Mouse (Mus musculus): Measurements from ENCODE around the gene Polr2e. TPM values are rescaled to one million over a fixed set of nuclear protein-coding genes. Genes with fewer than 3 reads are reported as not detected.

Gene Polr2e
- polyA plus RNA-seq, 1 experiment from 2014 or later: 153 TPM

- peak; percentile 65 for DNase-seq (ENCODE audit: low spot score)
Observed at GRCm38 (mm10) chr10:80018739-80019297, 20.8 kb downstream of the Polr2e start.

DNA sequence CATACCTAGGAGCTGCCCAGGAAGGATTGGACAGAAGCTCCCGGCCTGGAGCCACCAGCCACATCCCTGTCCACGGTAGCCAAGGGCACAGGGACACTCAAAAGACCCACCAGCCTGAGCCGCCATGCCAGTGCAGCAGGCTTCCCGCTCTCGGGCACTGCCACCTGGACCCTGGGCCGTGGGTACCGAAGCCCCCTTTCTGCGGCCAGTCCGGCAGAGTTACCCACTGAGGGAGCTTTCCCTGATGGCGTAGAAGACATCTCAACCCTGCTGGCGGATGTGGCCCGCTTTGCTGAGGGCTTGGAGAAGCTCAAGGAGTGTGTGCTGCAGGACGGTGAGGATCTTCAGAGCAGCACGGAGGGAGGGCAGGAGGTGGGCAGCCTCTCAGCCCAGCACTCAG, 21.8 kb downstream of the Polr2e start:
- DNase-seq (ENCODE audit: low spot score): peak; percentile 62

DNA sequence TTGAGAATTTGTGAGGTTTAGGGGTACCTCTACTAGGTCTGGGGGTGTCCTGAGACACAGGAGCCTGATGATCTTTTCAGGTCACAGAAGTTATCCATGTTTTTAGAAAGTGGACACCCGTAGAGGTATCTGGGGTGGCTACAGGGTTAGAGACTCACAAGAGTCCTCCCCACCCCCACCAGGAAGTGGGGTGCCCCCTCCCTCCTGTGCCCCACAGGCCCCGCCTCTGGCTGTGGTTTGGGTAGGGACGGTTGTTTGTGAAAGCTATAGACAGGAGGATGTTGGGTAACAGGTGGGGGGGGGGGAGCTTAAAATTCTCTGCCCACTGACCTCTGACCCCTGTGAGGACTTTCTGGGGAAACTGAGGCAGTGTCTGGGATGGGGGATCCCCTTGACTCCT, 22.2 kb downstream of the Polr2e start:
- peak; percentile 96 for DNase-seq (ENCODE audit: low spot score)

GRCm38 (mm10) chr10:80016931-80017330, 22.7 kb downstream of the Polr2e start:
- DNase-seq (ENCODE audit: low spot score): no peak

DNA sequence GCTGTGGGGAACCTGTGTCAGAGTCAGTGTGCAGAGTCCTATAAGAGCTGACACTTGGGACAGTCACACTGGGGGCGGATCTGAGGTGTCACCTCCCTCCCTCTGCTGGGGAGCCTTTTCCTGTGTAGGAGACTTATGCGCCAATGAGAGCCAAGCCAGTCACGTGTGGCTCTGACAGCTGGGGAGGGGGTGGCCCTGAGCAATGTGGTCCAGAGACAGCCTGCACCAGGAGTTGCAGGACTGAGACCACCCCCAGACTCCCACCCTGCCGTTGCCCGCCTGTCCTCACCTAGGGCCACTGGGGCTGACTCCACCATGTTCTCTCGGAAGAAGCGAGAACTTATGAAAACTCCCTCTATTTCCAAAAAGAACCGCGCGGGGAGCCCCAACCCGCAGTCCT, 23.1 kb downstream of the Polr2e start, which contains the start of gene Arhgap45:
Arhgap45 (plus strand) TSS at position 143 of the 400 bp plus-strand sequence.
- DNase-seq (ENCODE audit: low spot score): peak; percentile 94

- DNase-seq (ENCODE audit: low spot score): no peak
Observed at GRCm38 (mm10) chr10:80015583-80015982, 24.0 kb downstream of the Polr2e start.

DNA sequence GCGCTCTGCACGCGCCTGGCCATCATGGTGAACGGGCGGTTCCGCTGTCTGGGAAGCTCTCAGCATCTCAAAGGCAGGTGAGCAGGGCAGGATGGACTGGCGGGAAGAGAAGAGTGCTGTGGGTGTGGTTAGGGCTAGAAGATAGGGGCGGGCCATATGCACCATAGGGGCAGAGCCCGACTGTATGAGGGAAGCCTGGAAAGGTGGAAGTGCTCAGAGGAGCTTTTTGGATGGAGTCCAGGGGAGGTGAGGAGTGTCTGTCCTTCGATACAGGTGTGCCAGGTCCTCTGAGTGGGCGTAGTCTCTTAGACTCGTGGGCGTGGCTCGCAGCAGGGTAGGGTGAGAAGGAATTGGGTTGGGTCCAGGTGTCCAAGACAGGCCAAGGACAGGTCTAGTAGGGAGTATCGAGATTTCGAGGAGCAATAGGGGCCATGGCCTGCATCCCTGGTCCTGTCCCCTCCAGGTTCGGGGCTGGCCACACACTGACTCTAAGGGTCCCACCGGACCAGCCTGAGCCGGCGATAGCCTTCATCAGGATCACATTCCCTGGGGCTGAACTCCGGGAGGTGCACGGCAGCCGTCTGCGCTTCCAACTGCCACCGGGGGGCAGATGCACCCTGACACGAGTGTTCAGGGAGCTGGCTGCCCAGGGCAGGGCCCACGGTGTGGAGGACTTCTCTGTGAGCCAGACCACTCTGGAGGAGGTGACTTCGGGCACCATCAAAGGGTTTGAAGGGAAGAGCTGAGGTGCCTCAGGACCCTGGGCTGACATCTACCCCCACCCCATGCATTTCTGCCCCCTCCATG, 24.9 kb downstream of the Polr2e start:
- DNase-seq (ENCODE audit: low spot score): no peak

- DNase-seq (ENCODE audit: low spot score): no peak
Observed at GRCm38 (mm10) chr10:80013609-80014008, 26.0 kb downstream of the Polr2e start.

DNA sequence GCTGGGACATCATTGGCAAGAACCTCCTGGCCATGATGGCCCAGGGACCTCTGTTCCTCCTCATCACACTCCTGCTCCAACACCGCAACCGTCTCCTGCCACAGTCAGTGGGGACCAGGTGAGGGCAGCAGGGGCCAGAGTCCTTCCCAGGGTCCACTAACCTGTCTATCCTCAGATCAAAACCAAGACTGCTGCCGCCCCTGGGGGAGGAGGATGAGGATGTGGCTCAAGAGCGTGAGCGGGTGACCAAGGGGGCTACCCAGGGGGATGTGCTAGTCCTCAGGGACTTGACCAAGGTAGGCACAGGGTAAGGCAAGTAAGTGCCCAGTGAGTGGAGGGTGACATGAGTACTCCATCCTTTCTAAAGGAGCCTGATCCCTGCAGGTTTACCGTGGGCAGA, 27.9 kb downstream of the Polr2e start:
- no peak for DNase-seq (ENCODE audit: low spot score)

DNA sequence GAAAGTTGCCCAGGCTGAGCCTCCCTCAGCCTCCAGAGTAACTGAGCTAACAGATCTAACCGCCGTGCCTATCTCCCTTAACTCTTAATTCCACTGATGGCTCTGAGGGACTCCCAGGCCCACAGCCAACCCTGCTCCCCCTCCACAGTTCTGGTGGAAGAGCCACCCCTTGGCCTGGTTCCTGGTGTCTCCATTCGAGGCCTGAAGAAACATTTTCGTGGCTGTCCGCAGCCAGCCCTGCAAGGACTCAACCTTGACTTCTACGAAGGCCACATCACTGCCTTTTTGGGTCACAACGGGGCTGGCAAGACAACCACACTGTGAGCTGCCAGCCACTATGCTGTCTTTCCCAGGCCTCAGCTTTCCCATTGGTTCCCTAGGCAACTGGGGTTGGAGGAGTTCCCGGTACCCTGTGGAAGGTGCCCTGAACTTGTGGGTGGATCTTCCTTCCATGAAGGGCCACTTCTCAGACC, 35.3 kb downstream of the Polr2e start:
- no peak for DNase-seq (ENCODE audit: low spot score)

GRCm38 (mm10) chr10:80003374-80004232, 36.0 kb downstream of the Polr2e start:
- no peak for DNase-seq (ENCODE audit: low spot score)

DNA sequence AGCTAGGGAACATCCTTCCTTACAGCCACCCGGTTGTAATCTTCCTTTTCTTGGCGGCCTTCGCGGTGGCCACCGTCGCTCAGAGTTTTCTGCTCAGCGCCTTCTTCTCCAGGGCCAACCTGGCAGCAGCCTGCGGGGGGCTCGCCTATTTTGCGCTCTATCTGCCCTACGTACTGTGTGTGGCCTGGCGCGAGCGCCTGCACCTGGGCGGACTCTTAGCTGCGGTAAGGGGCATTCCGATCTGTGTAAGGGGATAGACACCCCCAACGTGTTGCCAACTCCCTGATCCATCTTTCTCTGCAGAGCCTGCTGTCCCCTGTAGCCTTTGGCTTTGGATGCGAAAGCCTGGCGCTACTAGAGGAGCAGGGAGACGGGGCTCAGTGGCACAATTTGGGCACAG, 36.8 kb downstream of the Polr2e start:
- no peak for DNase-seq (ENCODE audit: low spot score)

DNA sequence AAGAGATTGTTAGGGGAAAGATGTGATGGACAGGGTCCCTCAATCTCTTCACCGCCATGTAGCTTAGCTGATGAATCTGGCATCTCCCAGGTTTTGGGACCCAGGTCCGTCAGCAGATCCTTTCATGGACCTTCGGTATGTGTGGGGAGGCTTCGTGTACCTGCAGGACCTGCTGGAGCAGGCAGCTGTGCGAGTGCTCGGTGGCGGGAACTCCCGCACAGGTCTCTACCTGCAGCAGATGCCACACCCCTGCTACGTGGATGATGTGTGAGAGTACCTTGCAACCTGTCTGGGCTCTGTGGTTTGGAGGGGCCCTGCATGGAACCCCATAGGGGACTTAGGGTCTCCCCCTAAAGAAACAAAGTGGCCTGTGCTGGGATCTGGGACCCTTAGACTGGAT, 37.6 kb downstream of the Polr2e start:
- no peak for DNase-seq (ENCODE audit: low spot score)

DNA sequence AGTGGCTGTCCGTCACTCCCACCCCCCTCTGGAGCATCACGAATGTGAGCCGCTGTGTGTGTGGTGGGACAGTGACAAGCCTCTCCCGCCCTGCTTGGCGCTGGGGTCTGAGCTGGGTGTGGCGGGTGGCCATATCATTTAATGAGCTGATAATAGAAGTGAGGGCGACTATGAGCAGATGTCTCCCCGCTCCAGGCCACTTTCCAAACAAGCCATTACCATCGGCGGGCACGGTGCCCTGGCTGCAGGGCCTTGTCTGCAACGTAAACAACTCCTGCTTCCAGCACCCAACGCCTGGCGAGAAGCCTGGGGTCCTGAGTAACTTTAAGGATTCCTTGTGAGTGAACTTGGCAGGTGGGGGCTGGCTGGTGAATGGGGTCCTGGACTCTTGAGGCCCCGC, 41.8 kb downstream of the Polr2e start:
- no peak for DNase-seq (ENCODE audit: low spot score)

GRCm38 (mm10) chr10:79997034-79997760, 42.4 kb downstream of the Polr2e start:
- DNase-seq (ENCODE audit: low spot score): peak; percentile 83

- peak; percentile 98 for DNase-seq (ENCODE audit: low spot score)
Observed at GRCm38 (mm10) chr10:79996272-79997033, 43.1 kb downstream of the Polr2e start, which contains the start of gene Abca7. Abca7 (plus strand) TSS chr10:79996494.

DNA sequence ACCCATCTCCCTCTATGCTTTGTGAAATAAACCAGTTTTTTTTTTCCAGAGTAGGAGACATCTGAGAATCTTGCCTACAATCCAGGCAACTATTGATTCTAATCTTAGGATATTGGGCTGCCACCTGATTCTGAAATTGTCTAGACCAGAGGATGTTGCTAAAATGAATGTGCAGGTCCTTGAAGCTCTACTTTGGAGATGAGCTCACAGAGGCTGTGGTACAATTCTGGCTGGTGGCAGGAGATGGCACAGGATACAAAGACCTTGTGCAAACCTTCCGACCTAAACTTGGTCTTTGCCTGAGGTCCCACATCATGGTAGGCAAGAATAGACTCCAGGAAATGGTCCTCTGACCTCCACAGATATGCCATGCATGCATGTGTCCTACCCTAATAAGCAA, 44.0 kb downstream of the Polr2e start:
- DNase-seq (ENCODE audit: low spot score): no peak

DNA sequence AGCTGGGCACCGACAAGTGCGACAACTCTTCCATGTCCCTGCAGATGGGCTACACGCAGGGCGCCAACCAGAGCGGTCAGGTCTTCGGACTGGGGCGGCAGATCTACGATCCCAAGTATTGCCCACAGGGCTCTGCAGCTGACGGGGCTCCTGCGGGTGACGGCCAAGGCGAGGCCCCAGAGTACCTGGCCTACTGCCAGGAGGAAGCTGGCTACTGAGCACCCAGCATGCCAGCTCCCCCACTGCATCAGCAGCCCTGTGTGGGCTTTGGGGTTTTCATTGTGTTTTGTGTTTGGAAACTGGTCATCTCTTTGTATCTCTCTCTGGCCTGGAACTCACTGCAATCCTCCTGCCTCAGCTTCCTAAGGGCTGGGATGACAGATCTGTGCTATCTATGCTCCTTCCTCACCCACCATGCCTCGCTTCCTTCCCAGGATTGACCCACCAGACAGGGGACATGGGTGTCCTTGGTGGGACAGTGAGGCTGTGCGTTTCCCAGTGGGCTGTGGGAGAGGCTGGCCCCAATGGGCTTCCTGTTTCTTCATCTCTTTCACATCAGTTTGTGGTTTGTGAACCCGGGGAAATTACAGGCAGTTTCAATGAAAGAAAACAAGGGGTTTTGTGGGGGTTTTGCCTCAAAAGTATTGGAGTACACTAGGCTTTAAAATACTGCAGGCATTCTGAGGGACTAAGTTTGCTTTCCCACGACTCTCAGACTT, 45.0 kb downstream of the Polr2e start:
- DNase-seq (ENCODE audit: low spot score): peak; percentile 25

DNA sequence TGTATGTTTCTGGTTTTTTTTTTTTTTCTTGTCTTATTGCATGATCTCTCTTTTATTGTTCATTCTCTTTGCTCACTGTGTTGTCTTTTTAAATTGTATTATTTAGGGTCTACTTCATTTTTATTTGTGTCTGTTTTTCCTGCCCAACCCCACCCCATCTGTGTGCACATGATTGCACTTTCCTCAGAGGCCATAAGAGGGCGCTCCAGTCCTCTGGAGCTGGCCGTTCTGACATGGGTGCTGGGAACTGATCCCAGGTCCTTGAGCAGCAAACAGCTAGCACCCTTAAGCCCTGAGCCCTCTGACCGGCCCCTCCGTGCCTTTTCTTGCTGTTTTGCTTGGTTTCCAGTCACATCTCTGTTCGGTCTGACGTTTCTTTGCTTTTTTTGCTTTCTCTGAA, 48.0 kb downstream of the Polr2e start:
- DNase-seq (ENCODE audit: low spot score): no peak

DNA sequence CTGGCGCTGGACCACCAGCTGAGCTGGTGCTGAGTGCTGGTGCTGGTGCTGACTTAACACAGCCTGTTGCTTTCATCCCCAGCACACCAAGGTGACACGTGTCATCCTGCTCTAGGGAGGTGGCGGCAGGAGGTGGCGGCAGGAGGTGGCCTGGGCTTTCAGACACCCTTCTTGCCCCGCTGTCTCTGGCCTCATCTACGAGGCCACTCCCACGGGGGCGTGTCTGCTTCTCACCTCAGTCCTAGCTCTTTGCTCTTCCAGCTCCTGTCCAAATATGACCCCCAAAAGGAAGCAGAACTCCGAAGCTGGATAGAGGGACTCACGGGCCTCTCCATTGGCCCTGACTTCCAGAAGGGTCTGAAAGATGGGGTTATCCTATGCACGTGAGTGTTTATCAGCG, 48.5 kb downstream of the Polr2e start:
- DNase-seq (ENCODE audit: low spot score): no peak

Data from thymus, postnatal 0 days (tissue).